Mouse (Mus musculus) megakaryocyte, embryonic 14.5 days (primary cell): ENCODE data around the gene Gal3st1. TPM values are rescaled to one million over a fixed set of nuclear protein-coding genes. Genes with fewer than 3 reads are reported as not detected.
A peak's percentile ranks its signal among the peaks of the same experiment; 100 is the strongest.
"Not testable (repeated sequence)": the region's sequence is repeated elsewhere in the genome, so short reads cannot be mapped to it uniquely, and the experiment has no call there.

ENCODE experiments used
- H3K27me3 ChIP-seq: replicated peaks from 2 replicates; pipeline ENCODE3; 2012; ENCODE audit warnings: inconsistent platforms
- H3K36me3 ChIP-seq: replicated peaks from 2 replicates; pipeline ENCODE3; 2012; ENCODE audit warnings: low read length, inconsistent platforms, mixed read lengths
- H3K4me1 ChIP-seq: 2 replicates; pipeline ENCODE4 v1.6.1; 2012; ENCODE audit warnings: inconsistent platforms
- H3K4me3 ChIP-seq: replicated peaks from 2 replicates; pipeline ENCODE3; 2012; ENCODE audit warnings: moderate library complexity, mild to moderate bottlenecking, inconsistent platforms
- H3K9me3 ChIP-seq: 2 replicates; pipeline ENCODE4 v1.6.1; 2012; ENCODE audit warnings: inconsistent platforms
- FLI1 ChIP-seq: IDR thresholded peaks from 2 replicates; pipeline ENCODE4 v1.6.1; 2012; ENCODE audit warnings: low read length, inconsistent platforms, mixed read lengths
- GATA1 ChIP-seq: IDR thresholded peaks from 3 replicates; pipeline ENCODE4 v1.6.1; 2012; ENCODE audit warnings: mixed read lengths, low read length, inconsistent platforms, borderline replicate concordance
- polyA plus RNA-seq: library from polyadenylated mRNA; stranded (reverse); fragments of >175 nt; gene quantifications from 2 replicates; pipeline ENCODE4 v1.2.3, GENCODE M21; 2012; ENCODE audit warnings: low replicate concordance; ENCODE audit not compliant: insufficient read depth

Gene Gal3st1
- polyA plus RNA-seq: not detected in 2 replicates

DNA sequence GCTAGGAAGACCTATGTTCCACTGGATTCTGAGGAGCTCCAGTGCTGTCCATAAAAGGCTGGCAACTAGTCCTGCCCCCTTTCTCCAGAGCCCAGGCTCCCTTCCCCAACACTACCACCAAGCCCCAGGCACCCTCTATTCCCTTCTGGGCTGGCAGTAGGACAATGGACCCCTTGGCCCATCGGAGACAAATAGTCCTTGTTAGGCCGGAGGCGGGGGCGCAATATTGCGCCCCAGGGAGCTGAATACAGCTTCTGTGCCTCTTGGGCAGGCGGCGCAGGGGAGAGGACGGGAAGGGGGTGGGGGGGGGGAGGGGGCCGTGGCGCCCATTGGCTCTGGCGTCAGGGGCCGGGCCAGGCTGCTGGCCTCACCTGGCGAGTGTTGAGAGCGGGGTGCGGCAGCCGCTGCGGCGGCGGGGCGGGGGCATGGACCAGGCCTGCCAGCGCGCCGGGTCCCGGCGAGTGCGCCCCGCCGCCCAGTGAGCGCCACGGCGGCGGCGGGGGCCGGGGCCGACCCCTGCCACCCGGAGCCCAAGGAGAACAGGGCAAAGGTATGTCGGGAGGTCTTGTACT lies at the start of gene Gal3st1:
TSS of gene Gal3st1 (plus strand) at position 346 of the 572 bp plus-strand sequence.
- Histone ChIP-seq H3K27me3 (peaks cover 49% of the 10 kb centered on the region), H3K36me3 (peaks cover 41% of the 10 kb centered on the region), H3K4me1 (peaks cover 15% of the 10 kb centered on the region), H3K4me3 (peak within 1 kb of the TSS; percentile 71), H3K9me3 (no peaks in the 10 kb centered on the region)
- no peak for TF ChIP-seq FLI1
- TF ChIP-seq GATA1: no peak

DNA sequence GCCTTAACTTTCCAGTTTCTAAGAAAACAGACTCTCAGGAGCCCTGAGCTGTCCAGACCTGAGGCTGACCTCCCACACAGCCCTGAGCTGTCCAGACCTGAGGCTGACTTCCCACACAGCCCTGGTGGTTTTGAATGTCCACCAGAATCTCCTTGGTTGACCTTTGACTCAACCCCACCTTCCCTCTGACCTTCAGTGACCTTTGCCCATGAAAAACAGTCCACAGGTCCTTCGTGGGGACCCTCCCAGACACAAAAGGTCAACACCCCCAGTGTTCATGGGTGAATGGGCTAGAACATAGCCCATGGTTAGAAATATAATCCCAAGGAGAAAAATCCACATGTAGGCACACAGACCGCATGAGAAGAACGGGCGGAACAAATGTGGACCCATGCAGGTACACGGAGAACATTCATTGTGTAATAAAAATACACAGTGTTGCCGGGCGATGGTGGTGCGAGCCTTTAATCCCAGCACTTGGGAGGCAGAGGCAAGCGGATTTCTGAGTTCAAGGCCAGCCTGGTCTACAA lies 49.6 kb upstream of the Gal3st1 start:
- peaks cover 34% of the 10 kb centered on the region for H3K27me3 ChIP-seq
- no peak overlapping the region for H3K4me3 ChIP-seq
- no peaks in the 10 kb centered on the region for H3K36me3 ChIP-seq
- peaks cover 26% of the 10 kb centered on the region for H3K4me1 ChIP-seq
- TF ChIP-seq GATA1 (no peak), FLI1 (no peak)
- no peaks in the 10 kb centered on the region for H3K9me3 ChIP-seq

DNA sequence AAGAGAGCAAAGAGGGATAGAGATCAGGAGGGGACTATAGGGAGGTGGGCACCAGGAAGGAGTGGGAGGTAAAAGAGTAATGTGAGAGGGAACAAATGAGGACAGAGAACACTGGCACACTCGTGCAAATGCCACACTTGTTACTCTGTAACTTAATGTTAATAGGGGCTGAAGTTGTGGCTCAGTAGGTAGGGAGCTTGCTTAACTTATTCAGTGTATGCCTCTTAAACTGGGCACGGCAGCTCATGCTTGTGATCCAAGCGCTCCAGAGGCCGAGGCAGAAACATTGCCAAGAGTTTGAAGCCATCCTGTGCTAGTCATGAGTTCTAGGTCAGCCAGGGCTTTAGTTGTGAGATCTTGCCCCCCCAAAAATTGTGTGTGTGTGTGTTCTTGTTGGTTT lies 48.3 kb upstream of the Gal3st1 start:
- Histone ChIP-seq H3K4me3 (no peak overlapping the region), H3K27me3 (peaks cover 32% of the 10 kb centered on the region), H3K9me3 (no peaks in the 10 kb centered on the region), H3K4me1 (peaks cover 26% of the 10 kb centered on the region), H3K36me3 (no peaks in the 10 kb centered on the region)
- TF ChIP-seq GATA1: no peak
- TF ChIP-seq FLI1: no peak

DNA sequence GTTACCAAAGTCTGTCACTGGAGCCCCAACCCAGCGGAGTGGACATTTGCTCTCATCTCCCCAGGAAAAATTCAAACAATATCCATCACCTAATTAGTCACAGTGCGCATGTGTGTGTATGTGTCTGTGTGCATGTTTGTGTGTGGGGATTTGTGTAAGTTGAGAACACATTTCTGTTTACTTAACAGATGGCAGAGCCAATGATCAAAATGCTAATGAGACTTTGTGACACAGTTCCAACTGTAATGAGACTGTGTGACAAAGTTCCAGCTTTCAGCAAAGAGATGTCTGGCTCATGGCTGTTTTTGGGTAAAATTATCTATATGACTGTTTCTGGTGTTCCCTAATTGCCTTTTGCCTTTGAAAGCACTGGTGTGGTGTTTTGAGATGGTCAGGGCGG lies 47.1 kb upstream of the Gal3st1 start:
- peaks cover 20% of the 10 kb centered on the region for H3K4me1 ChIP-seq
- H3K36me3 ChIP-seq: no peaks in the 10 kb centered on the region
- peaks cover 30% of the 10 kb centered on the region for H3K27me3 ChIP-seq
- no peak overlapping the region for H3K4me3 ChIP-seq
- no peaks in the 10 kb centered on the region for H3K9me3 ChIP-seq
- no peak for TF ChIP-seq GATA1
- no peak for TF ChIP-seq FLI1

DNA sequence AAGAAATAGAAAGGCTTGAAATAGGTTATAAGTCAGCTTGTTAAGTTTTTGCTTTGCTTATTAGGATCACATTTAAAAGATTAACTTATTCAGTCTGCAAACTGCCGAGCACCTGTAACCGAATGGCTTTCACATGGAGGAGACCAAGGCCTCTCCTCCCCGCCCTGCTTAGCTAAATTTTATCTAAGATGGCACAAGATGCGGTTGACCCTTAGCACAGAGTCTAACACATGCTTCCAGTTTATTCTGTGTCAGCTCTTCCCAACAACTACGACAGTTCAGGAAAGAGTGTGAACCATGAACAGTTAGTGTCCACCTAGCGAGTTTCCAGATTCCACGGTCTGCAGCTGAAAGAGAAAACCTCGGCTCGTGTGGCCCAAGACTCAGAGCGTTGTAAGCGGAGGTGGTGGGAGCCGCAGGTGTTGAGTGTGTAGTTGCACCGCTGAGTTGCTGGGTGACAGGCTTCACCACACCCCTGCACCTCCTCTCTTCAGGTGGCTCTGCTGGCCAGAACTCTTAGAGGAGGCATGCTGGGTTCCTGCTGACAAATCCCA lies 46.0 kb upstream of the Gal3st1 start:
- Histone ChIP-seq H3K4me3 (no peak overlapping the region), H3K27me3 (peaks cover 34% of the 10 kb centered on the region), H3K4me1 (peaks cover 10% of the 10 kb centered on the region), H3K9me3 (peaks cover 4% of the 10 kb centered on the region), H3K36me3 (no peaks in the 10 kb centered on the region)
- no peak for TF ChIP-seq FLI1
- TF ChIP-seq GATA1: no peak

DNA sequence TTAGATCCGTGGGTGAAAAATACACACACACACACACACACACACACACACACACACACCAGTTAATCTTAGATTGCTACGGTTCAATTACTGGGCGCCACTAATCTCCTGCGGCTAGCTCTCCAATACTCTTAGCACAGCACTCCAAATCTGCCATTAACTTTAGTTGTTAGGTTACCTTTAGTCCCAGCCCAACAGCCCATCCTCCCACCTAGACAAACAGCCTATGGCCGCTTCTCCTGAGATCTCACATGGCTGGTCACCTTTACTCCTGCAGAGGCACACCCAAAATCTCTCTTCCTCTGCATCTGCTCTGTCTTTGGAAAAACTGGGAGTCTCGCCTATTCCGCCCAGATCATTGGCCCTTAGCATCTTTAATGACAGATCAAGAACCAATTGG lies 42.1 kb upstream of the Gal3st1 start:
- no peaks in the 10 kb centered on the region for H3K36me3 ChIP-seq
- peaks cover 33% of the 10 kb centered on the region for H3K27me3 ChIP-seq
- peaks cover 7% of the 10 kb centered on the region for H3K9me3 ChIP-seq
- no peak for TF ChIP-seq FLI1
- no peak for TF ChIP-seq GATA1
- H3K4me1 ChIP-seq: 0 out of 2 replicates have a peak, but pooled peaks cover 2% of the 10 kb centered on the region
- no peak overlapping the region for H3K4me3 ChIP-seq

DNA sequence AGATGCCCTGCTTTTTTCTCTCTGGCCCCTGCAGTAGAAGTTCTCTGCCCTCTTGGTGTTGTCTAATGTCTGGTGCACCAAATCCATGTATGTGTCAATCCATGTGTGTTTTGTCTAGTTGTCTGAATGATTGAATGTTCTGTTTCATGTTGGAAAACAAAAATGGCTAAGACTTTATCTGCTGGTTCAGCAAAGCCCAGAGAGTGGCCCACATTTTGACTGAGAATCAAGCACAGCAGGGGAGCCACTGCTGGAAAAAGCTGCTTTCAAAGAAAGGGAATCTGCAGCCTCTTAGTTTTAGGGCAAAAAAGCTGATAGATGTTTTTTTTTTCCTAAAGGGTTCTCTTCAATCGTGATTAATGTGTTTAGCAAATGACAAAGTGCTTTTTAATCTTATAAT lies 37.0 kb upstream of the Gal3st1 start:
- Histone ChIP-seq H3K36me3 (no peaks in the 10 kb centered on the region), H3K4me1 (0 out of 2 replicates have a peak, but pooled peaks cover 2% of the 10 kb centered on the region), H3K4me3 (no peak overlapping the region), H3K9me3 (peaks cover 7% of the 10 kb centered on the region), H3K27me3 (peaks cover 16% of the 10 kb centered on the region)
- TF ChIP-seq GATA1: no peak
- TF ChIP-seq FLI1: no peak

DNA sequence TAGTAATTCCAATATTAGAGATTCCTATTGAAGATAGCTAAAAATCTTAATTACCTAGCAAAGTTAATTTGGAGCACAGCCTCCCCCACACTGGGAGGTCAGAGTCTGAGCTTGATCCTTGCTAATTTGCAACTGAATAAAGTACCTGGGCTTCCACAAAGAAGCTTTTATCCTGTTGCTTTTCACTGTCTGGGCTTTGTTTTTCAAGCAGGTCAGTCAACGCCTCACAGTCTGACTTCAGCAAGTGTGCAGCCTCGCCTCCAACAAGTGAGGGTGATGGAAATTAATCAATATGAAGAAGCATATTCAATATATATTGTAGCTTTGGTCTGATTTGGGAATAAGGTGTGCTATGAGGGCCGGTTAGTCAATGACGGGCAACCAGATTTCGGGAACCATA lies 28.6 kb upstream of the Gal3st1 start:
- H3K9me3 ChIP-seq, H3K27me3 ChIP-seq, H3K4me1 ChIP-seq, H3K4me3 ChIP-seq, H3K36me3 ChIP-seq: not testable (repeated sequence)

DNA sequence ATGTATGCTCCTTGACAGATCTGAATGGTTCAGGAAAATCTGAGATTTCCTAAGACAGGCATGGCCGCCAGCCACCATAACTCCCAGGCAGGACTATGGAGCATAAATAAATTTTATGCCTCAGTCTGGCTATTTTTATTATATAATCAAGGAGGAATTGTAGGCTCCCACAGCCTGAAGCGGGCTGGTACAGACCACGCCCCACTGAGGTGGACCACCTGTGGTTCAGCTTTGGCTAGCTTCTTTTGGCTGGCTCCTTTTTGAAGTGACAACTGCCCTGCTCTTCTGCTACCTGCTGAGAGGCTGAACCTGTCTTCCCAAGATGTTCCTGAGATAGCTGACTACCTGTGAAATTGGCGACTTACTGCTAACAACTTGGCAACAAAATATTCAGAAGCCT lies 28.1 kb upstream of the Gal3st1 start:
- H3K4me3 ChIP-seq, H3K9me3 ChIP-seq, H3K36me3 ChIP-seq, H3K27me3 ChIP-seq, H3K4me1 ChIP-seq: not testable (repeated sequence)

DNA sequence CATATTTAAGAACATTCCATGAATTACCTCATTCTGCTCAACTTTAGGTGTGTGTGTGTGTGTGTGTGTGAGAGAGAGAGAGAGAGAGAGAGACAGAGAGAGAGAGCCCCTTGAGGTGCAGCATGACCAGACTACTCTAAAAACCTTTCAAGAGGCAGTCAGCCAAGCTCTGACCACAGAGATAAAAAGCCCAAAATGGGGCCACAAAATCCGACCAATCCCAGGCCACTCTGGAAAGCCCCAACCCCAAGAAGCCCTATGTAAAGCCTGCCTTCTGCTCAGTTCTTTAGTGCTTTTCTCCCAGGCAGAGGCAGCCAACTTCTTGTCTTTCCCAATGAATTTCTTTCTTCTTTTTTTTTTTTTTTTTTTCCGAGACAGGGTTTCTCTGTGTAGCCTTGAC lies 22.5 kb upstream of the Gal3st1 start:
- no peak overlapping the region for H3K4me3 ChIP-seq
- no peak for TF ChIP-seq FLI1
- no peak for TF ChIP-seq GATA1
- peaks cover 8% of the 10 kb centered on the region for H3K27me3 ChIP-seq
- H3K4me1 ChIP-seq: peaks cover 41% of the 10 kb centered on the region
- H3K36me3 ChIP-seq: no peaks in the 10 kb centered on the region
- H3K9me3 ChIP-seq: no peaks in the 10 kb centered on the region; the same call in 1 of the 2 replicates
